32 mouse cellular contexts compared by ENCODE assay signal in genomic region chr14:85403644-85404043, GRCm38 (mm10).
"Had no signal": no experiment of that assay in that cellular context is flagged by ENCODE, and none has a peak within 500 bp of the region (broad histone marks: within the 10 kb centered on the region; RNA-seq: fewer than 3 reads in every experiment).

No protein-coding gene starts in this region.

- H3K9ac ChIP-seq: limb, embryonic 12.5 days; limb, embryonic 13.5 days; limb, embryonic 15.5 days; liver, embryonic 12.5 days; liver, embryonic 13.5 days; liver, embryonic 14.5 days; liver, embryonic 15.5 days; liver, postnatal 0 days; lung, embryonic 14.5 days; lung, embryonic 15.5 days; midbrain, embryonic 12.5 days; midbrain, embryonic 13.5 days; midbrain, embryonic 15.5 days; neural tube, embryonic 12.5 days had no signal

- DNase-seq: left cerebral cortex, postnatal 4 days; liver; liver, embryonic 13.5 days; liver, postnatal 0 days; lung, adult 18-20 months; lung, adult 2 months; lung, embryonic 14.5 days; lung, postnatal 10 days; lung, postnatal 14 days; lung, postnatal 36 days; lung, postnatal 4 days; midbrain, embryonic 14.5 days had no signal

- H3K27me3 ChIP-seq: limb, embryonic 12.5 days; limb, embryonic 13.5 days; limb, embryonic 15.5 days; liver, embryonic 12.5 days; liver, embryonic 13.5 days; liver, embryonic 15.5 days; lung, embryonic 15.5 days; megakaryocyte, embryonic 14.5 days; midbrain, embryonic 12.5 days; midbrain, embryonic 13.5 days; midbrain, embryonic 15.5 days; neural tube, embryonic 12.5 days had no signal

- H3K4me2 ChIP-seq: limb, embryonic 12.5 days; limb, embryonic 13.5 days; limb, embryonic 15.5 days; liver, embryonic 11.5 days; liver, embryonic 12.5 days; liver, embryonic 13.5 days; liver, embryonic 15.5 days; lung, embryonic 14.5 days; lung, embryonic 15.5 days; midbrain, embryonic 11.5 days; midbrain, embryonic 12.5 days; midbrain, embryonic 13.5 days; midbrain, embryonic 15.5 days; neural tube, embryonic 12.5 days had no signal

- H3K9me3 ChIP-seq: limb, embryonic 10.5 days; limb, embryonic 12.5 days; limb, embryonic 13.5 days; limb, embryonic 15.5 days; liver, embryonic 12.5 days; liver, embryonic 13.5 days; liver, embryonic 15.5 days; lung, embryonic 15.5 days; megakaryocyte, embryonic 14.5 days; midbrain, embryonic 10.5 days; midbrain, embryonic 12.5 days; midbrain, embryonic 13.5 days; midbrain, embryonic 15.5 days; neural tube, embryonic 12.5 days had no signal

- H3K4me3 ChIP-seq: limb, embryonic 10.5 days; limb, embryonic 12.5 days; limb, embryonic 13.5 days; limb, embryonic 15.5 days; liver, embryonic 12.5 days; liver, embryonic 13.5 days; liver, embryonic 15.5 days; lung, embryonic 15.5 days; megakaryocyte, embryonic 14.5 days; midbrain, embryonic 10.5 days; midbrain, embryonic 12.5 days; midbrain, embryonic 13.5 days; midbrain, embryonic 15.5 days; myocyte; neural tube, embryonic 12.5 days had no signal

- H3K36me3 ChIP-seq: limb, embryonic 10.5 days; limb, embryonic 12.5 days; limb, embryonic 13.5 days; limb, embryonic 15.5 days; liver, embryonic 12.5 days; liver, embryonic 13.5 days; liver, embryonic 15.5 days; lung, embryonic 15.5 days; midbrain, embryonic 10.5 days; midbrain, embryonic 12.5 days; midbrain, embryonic 13.5 days; midbrain, embryonic 15.5 days; neural tube, embryonic 12.5 days had no signal

- H3K4me1 ChIP-seq: limb, embryonic 10.5 days; limb, embryonic 12.5 days; limb, embryonic 13.5 days; limb, embryonic 15.5 days; liver, embryonic 12.5 days; liver, embryonic 13.5 days; liver, embryonic 15.5 days; lung, embryonic 15.5 days; megakaryocyte, embryonic 14.5 days; midbrain, embryonic 10.5 days; midbrain, embryonic 12.5 days; midbrain, embryonic 13.5 days; midbrain, embryonic 15.5 days; neural tube, embryonic 12.5 days had no signal

- ATAC-seq: liver, embryonic 12.5 days; liver, postnatal 0 days; lung, postnatal 0 days; midbrain, embryonic 13.5 days; midbrain, embryonic 15.5 days; midbrain, embryonic 16.5 days had no signal

- H3K27ac ChIP-seq: limb, embryonic 10.5 days; limb, embryonic 12.5 days; limb, embryonic 13.5 days; limb, embryonic 15.5 days; liver, embryonic 12.5 days; liver, embryonic 13.5 days; liver, embryonic 14.5 days; liver, embryonic 15.5 days; lung, embryonic 15.5 days; macrophage; midbrain, embryonic 10.5 days; midbrain, embryonic 12.5 days; midbrain, embryonic 13.5 days; midbrain, embryonic 15.5 days; neural tube, embryonic 12.5 days had no signal
